Mouse (Mus musculus): ENCODE measurements around the gene Bnip1. TPM values are rescaled to one million over a fixed set of nuclear protein-coding genes. Genes with fewer than 3 reads are reported as not detected.

Bnip1 gene
- polyA plus RNA-seq, 1 experiment, result 2.9 TPM

DNA sequence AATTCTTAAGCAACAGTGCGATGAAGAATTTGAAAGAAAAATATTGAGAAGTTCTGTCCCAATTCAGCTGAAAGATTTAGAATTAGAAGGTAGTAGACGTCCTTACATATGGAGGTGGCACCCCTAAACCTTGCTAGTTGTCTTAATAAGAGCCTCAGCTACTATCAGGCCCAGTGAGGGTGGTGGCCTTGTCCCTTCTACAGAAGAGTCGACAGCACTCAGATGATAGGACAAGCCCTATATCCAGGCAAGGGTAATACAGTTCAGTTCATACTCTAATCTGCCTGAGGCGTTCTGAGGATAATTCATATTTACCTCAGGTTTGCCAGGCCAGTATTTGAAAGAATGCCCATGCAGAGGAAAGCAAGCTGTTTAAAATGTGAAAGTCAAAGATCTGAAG lies 2.9 kb upstream of the Bnip1 start:
- no peaks in the 10 kb centered on the region for H3K9me3 ChIP-seq (ENCODE audit: control insufficient read depth, low read length)
- H3K4me1 ChIP-seq (ENCODE audit: control insufficient read depth), result peaks cover 54% of the 10 kb centered on the region
- no peak overlapping the region for H3K4me3 ChIP-seq (replicated peaks)
- no peaks in the 10 kb centered on the region for H3K27me3 ChIP-seq (ENCODE audit: control insufficient read depth)
- TF ChIP-seq TAL1 (IDR thresholded peaks at IDR 0.05; ENCODE audit: low read length) (no peak), GATA1 (IDR thresholded peaks at IDR 0.05; ENCODE audit: low read length) (no peak)
- H3K36me3 ChIP-seq (ENCODE audit: control insufficient read depth), result peaks cover 9% of the 10 kb centered on the region

DNA sequence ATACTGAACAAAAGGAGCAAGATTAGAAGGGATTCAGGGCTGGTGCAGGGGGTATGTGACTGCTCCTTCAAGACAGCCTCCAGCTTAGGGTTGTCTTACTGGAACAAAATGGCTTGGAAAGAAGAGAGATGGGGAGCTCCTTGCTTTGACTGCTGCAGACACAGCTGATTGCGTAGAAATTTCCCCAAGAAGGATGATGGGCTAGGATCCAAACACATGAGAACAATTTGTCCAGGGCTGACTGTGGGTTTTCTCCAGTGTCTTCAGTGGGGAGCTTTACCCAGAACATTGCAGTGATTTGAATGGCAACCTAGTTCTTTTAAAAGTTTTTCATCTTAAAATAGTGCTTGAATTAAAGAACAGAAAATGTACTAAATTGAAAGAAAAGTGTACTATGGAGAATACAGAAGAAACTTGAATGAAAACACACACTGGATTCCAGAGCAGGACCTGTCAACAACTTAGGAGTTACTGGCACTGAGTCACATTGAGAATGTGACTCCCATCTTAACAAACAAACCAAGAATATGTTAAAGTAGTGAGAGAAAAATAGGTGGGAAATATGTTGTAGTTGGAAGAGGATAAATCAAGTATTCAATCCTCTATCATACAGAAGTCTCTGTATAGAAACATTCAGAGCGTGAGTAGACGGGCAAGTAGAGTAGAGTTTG lies 2.3 kb upstream of the Bnip1 start:
- Histone ChIP-seq H3K9me3 (ENCODE audit: control insufficient read depth, low read length) (no peaks in the 10 kb centered on the region), H3K4me1 (ENCODE audit: control insufficient read depth) (peaks cover 60% of the 10 kb centered on the region), H3K27me3 (ENCODE audit: control insufficient read depth) (no peaks in the 10 kb centered on the region), H3K36me3 (ENCODE audit: control insufficient read depth) (peaks cover 15% of the 10 kb centered on the region), H3K4me3 (replicated peaks) (no peak overlapping the region)
- TF ChIP-seq GATA1 (IDR thresholded peaks at IDR 0.05; ENCODE audit: low read length) (no peak), TAL1 (IDR thresholded peaks at IDR 0.05; ENCODE audit: low read length) (no peak)

DNA sequence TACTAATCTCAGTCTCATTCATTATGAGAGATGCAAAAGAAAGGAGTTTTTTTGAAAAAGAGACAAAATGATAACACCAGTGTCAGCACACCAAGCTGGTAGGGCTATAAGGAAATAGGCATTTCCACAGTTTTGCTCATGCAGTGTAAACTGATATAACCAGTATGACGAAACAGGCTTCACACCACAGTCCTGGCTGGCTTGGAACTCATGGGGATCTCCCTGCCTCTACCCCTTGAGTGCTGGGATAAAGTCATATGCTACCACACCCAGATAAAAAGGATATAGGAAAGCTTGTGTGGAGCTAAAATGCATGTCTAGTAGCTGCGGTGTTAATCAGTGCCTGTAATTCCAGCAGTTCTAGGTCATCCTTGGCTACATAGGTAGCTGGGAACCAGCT lies 1.4 kb upstream of the Bnip1 start:
- no peak for TF ChIP-seq GATA1 (IDR thresholded peaks at IDR 0.05; ENCODE audit: low read length)
- TF ChIP-seq TAL1 (IDR thresholded peaks at IDR 0.05; ENCODE audit: low read length), result no peak
- H3K4me1 ChIP-seq (ENCODE audit: control insufficient read depth), result peaks cover 69% of the 10 kb centered on the region
- peaks cover 21% of the 10 kb centered on the region for H3K36me3 ChIP-seq (ENCODE audit: control insufficient read depth)
- H3K27me3 ChIP-seq (ENCODE audit: control insufficient read depth), result no peaks in the 10 kb centered on the region
- no peaks in the 10 kb centered on the region for H3K9me3 ChIP-seq (ENCODE audit: control insufficient read depth, low read length)
- H3K4me3 ChIP-seq (replicated peaks), result no peak overlapping the region

DNA sequence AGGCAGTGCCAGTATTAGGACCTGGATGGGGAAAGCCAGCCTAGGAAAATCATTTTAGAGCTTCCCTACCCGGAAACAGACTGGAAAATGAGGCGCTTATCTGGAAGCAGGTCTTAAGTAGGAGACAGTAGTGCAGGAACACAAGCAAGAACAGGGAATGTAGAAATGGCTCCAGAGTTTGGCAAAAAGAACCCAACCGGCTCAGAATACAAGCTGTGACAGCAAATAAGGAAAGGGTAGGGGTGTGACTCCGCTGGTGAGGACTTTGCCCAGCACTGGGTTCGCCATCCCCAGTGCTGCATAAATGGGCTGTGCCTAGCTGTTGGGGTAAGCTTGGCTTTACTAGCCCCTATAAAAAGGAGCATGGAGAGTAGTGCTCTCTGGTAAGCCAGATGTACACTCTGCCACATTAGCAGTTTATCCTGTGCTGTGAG lies 761 bp downstream of the Bnip1 start:
- peaks cover 79% of the 10 kb centered on the region for H3K4me1 ChIP-seq (ENCODE audit: control insufficient read depth)
- TF ChIP-seq TAL1 (IDR thresholded peaks at IDR 0.05; ENCODE audit: low read length) (no peak), GATA1 (IDR thresholded peaks at IDR 0.05; ENCODE audit: low read length) (no peak)
- H3K4me3 ChIP-seq (replicated peaks), result peak overlapping the region; percentile 76
- H3K9me3 ChIP-seq (ENCODE audit: control insufficient read depth, low read length), result no peaks in the 10 kb centered on the region
- peaks cover 39% of the 10 kb centered on the region for H3K36me3 ChIP-seq (ENCODE audit: control insufficient read depth)
- no peaks in the 10 kb centered on the region for H3K27me3 ChIP-seq (ENCODE audit: control insufficient read depth)

DNA sequence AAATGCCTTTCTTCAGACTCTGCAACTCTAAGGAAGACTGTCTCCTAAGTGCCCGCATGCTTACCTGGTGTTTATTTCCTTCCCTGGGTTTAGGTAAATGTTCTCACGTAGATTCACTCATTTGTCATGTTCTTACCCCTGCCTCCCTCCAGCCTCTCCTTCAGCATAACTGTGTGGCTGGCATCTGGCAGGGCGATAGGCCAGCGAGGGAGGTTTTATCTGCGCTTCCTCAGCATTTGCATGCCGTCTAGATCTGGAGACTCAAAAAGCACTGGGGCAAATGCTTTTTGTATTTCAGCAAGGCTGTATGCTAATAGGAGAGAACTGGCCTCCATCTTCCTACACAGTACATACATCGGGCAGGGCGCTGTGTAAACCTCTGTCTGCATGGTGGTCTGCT lies 3.7 kb downstream of the Bnip1 start:
- no peak overlapping the region for H3K4me3 ChIP-seq (replicated peaks)
- no peaks in the 10 kb centered on the region for H3K27me3 ChIP-seq (ENCODE audit: control insufficient read depth)
- no peaks in the 10 kb centered on the region for H3K9me3 ChIP-seq (ENCODE audit: control insufficient read depth, low read length)
- H3K4me1 ChIP-seq (ENCODE audit: control insufficient read depth), result peaks cover 62% of the 10 kb centered on the region
- no peak for TF ChIP-seq GATA1 (IDR thresholded peaks at IDR 0.05; ENCODE audit: low read length)
- TF ChIP-seq TAL1 (IDR thresholded peaks at IDR 0.05; ENCODE audit: low read length), result no peak
- H3K36me3 ChIP-seq (ENCODE audit: control insufficient read depth), result peaks cover 59% of the 10 kb centered on the region

DNA sequence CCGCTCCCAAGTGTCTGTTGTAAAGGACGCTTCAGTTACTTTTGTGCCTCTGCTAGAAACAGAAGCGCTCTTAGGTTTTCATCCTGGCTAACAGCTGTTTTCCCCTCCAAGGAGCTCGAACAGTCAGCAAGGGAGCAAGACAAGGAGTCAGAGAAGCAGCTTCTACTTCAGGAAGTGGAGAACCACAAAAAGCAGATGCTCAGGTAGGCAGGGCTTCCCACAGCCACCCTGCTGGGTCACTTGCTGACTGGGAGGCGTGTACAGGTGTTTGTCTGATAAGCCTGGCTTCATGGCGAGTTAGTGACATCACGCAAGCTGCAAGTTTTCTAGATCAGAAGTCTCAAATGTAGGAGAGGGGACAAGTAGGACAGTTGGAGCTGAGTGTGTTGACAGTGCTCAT lies 5.7 kb downstream of the Bnip1 start:
- no peak overlapping the region for H3K4me3 ChIP-seq (replicated peaks)
- TF ChIP-seq TAL1 (IDR thresholded peaks at IDR 0.05; ENCODE audit: low read length) (no peak), GATA1 (IDR thresholded peaks at IDR 0.05; ENCODE audit: low read length) (no peak)
- no peaks in the 10 kb centered on the region for H3K27me3 ChIP-seq (ENCODE audit: control insufficient read depth)
- no peaks in the 10 kb centered on the region for H3K9me3 ChIP-seq (ENCODE audit: control insufficient read depth, low read length)
- H3K36me3 ChIP-seq (ENCODE audit: control insufficient read depth), result peaks cover 79% of the 10 kb centered on the region
- H3K4me1 ChIP-seq (ENCODE audit: control insufficient read depth), result peaks cover 42% of the 10 kb centered on the region

DNA sequence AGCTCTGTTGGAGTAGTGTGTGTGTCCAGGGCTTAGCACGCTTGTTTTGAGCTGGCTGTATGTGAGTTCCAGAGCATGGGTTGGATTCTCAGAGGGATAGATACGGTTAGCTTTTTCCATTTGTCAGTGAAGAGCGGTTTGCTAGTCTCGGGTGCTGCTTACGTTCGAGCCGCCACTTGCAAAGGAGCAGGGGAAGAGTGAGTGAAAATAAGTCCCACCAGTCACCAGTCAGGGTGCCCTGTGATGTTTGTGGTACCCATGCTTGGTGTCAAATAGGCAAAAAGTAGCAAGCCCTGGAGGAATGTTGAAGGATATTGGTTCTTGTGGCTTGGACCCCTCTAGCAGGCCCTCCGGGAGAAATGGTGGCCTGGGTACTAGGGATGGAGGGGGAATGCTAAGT lies 8.1 kb downstream of the Bnip1 start:
- Histone ChIP-seq H3K9me3 (ENCODE audit: control insufficient read depth, low read length) (no peaks in the 10 kb centered on the region), H3K4me1 (ENCODE audit: control insufficient read depth) (peaks cover 27% of the 10 kb centered on the region), H3K36me3 (ENCODE audit: control insufficient read depth) (peaks cover 88% of the 10 kb centered on the region), H3K4me3 (replicated peaks) (no peak overlapping the region), H3K27me3 (ENCODE audit: control insufficient read depth) (no peaks in the 10 kb centered on the region)
- TF ChIP-seq GATA1 (IDR thresholded peaks at IDR 0.05; ENCODE audit: low read length), result no peak
- TF ChIP-seq TAL1 (IDR thresholded peaks at IDR 0.05; ENCODE audit: low read length), result no peak

DNA sequence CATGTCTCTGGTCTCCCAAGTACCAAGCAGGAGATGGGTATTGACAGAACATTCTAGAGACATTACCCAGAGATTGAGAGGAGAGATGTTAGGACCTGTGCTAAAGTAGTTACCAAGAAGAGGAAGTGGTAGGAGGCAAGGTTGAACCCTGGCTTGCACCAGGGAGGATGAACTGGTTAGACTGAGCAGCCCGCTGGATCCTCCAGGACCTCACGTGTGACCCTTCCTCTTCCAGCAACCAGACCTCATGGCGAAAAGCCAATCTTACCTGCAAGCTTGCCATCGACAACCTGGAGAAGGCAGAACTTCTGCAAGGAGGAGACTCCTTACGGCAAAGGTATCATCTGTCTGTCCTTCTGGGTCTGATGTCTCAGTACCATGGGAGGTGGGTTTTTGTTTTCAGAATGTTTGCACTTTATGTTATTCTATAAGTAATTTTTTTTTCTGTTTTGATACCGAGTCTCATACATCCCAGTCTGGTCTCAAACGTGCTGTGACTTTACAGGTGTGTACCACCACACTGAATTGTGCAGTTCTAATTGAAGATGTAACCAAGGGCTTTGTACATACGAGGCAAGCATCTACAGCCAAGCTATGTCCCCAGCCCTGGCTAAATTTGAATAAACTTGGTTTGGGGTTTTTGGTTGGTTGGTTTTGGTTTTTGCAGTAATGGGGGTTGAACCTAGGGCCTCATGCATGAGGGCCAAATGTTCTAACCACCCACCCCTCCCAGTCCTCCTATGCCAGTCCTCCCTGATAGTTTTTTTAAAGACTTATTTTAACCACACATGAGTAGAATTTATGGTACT lies 8.8 kb downstream of the Bnip1 start:
- no peaks in the 10 kb centered on the region for H3K27me3 ChIP-seq (ENCODE audit: control insufficient read depth)
- H3K9me3 ChIP-seq (ENCODE audit: control insufficient read depth, low read length), result no peaks in the 10 kb centered on the region
- peaks cover 82% of the 10 kb centered on the region for H3K36me3 ChIP-seq (ENCODE audit: control insufficient read depth)
- no peak overlapping the region for H3K4me3 ChIP-seq (replicated peaks)
- TF ChIP-seq TAL1 (IDR thresholded peaks at IDR 0.05; ENCODE audit: low read length) (no peak), GATA1 (IDR thresholded peaks at IDR 0.05; ENCODE audit: low read length) (no peak)
- H3K4me1 ChIP-seq (ENCODE audit: control insufficient read depth), result peaks cover 21% of the 10 kb centered on the region
